Mouse (Mus musculus) gastrocnemius, postnatal 4 days (tissue): ENCODE measurements at regions not wholly inside any gene's neighbourhood (a gene's known extent, or its start where the extent isn't known, plus 50 kb on each side); places are given as distances from the start of the nearest gene placed in this dataset.

Experiments used
- DNase-seq, 2 experiments: peaks; one replicate each; pipeline ENCODE4 v3.0.0; 2021 to 2022; ENCODE audit warnings: low spot score in 2 of 2, mixed read lengths in 2 of 2

GRCm38 (mm10) chr1:81516575-81517210, 439.9 kb downstream of the Nyap2 start:
- DNase-seq: peak in 1 of 2 experiments; percentile 10

- no peak for DNase-seq
These were observed 443.9 kb downstream of the Nyap2 start for GRCm38 (mm10) chr1:81520420-81521273.

GRCm38 (mm10) chr1:81522929-81523328, 446.2 kb downstream of the Nyap2 start:
- DNase-seq: no peak

- no peak for DNase-seq
These were observed 449.1 kb downstream of the Nyap2 start for GRCm38 (mm10) chr1:81525821-81526220.

- DNase-seq: no peak
These were observed 461.1 kb downstream of the Nyap2 start for GRCm38 (mm10) chr1:81537836-81538235.

GRCm38 (mm10) chr1:81539591-81540311, 463.0 kb downstream of the Nyap2 start:
- DNase-seq: no peak

GRCm38 (mm10) chr1:81548906-81549305, 472.2 kb downstream of the Nyap2 start:
- DNase-seq: no peak

- no peak for DNase-seq
These were observed 473.0 kb downstream of the Nyap2 start for GRCm38 (mm10) chr1:81549706-81550105.

GRCm38 (mm10) chr1:81552731-81553130, 476.0 kb downstream of the Nyap2 start:
- no peak for DNase-seq

- DNase-seq: no peak
These were observed 500.4 kb downstream of the Nyap2 start for GRCm38 (mm10) chr1:81576965-81577664.

GRCm38 (mm10) chr1:81577665-81578201, 501.0 kb downstream of the Nyap2 start:
- DNase-seq: no peak

GRCm38 (mm10) chr1:81581208-81581607, 504.5 kb downstream of the Nyap2 start:
- no peak for DNase-seq

- no peak for DNase-seq
These were observed 511.1 kb downstream of the Nyap2 start for GRCm38 (mm10) chr1:81587780-81588307.

- no peak for DNase-seq
These were observed 514.9 kb downstream of the Nyap2 start for GRCm38 (mm10) chr1:81591623-81592022.

- DNase-seq: peak; percentile 32 to 53
These were observed 516.8 kb downstream of the Nyap2 start for GRCm38 (mm10) chr1:81593280-81594182.

- DNase-seq: no peak
These were observed 517.4 kb downstream of the Nyap2 start for GRCm38 (mm10) chr1:81594183-81594515.

GRCm38 (mm10) chr1:81594606-81595005, 517.9 kb downstream of the Nyap2 start:
- DNase-seq: no peak

GRCm38 (mm10) chr1:81608772-81609171, 532.0 kb downstream of the Nyap2 start:
- DNase-seq: no peak

- no peak for DNase-seq
These were observed 542.1 kb downstream of the Nyap2 start for GRCm38 (mm10) chr1:81618880-81619279.

GRCm38 (mm10) chr1:81624141-81624540, 547.4 kb downstream of the Nyap2 start:
- DNase-seq: no peak
